Mouse (Mus musculus): ENCODE measurements around the gene Slc35d3. TPM values are rescaled to one million over a fixed set of nuclear protein-coding genes. Genes with fewer than 3 reads are reported as not detected.

The Slc35d3 gene
- polyA plus RNA-seq, 1 experiment: not detected

DNA sequence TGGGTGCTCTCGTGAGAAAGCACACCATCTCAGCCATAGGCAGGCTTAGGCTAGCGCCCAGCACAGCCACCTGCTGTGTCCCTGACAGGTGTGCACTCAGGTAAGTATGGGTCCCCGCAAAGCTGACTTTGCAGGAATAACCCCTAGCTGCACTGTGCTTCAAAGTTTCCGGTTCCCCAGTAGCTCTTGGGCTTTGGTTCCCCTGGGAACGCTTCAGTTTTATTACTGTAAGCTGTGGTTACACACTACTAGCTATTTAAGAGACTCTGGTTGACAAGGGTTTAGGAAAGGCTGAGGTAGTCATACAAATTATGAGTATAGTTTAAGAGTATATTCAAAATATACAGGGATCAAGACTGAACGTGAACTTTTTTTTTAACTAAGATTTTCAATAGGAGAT lies 1.5 kb upstream of the Slc35d3 start:
- H3K27ac ChIP-seq (replicated peaks; ENCODE audit: low read depth, low read length): no peak overlapping the region
- peaks cover 15% of the 10 kb centered on the region for H3K4me1 ChIP-seq (ENCODE audit: control insufficient read depth, insufficient read depth, insufficient read length, low read length)
- H3K4me3 ChIP-seq (ENCODE audit: insufficient read depth, low read depth, low read length): no peak overlapping the region

DNA sequence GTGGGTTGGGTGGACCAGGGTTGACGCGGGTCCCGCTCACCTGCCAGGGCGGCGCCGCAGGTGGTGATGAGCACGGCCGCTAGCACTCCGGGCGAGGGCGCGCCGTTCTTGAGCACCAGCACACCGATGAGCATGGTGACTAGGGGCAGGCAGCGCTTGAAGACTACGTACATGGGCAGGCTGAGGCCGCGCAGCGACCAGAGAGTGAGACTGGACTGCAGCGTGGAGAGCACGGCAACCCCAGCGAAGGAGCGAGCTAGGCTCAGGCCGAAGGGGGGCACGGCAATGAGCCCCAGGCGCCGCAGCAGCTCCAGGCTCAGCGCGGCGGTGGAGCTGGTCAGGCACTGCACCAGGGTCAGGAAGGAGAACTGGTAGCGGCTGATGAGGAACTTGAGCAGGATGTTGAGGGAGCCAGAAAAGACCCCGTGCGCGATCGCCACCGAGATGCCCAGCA lies 688 bp downstream of the Slc35d3 start:
- H3K27ac ChIP-seq (replicated peaks; ENCODE audit: low read depth, low read length): no peak overlapping the region
- H3K4me1 ChIP-seq (ENCODE audit: control insufficient read depth, insufficient read depth, insufficient read length, low read length): peaks cover 13% of the 10 kb centered on the region
- peak overlapping the region; percentile 51 for H3K4me3 ChIP-seq (ENCODE audit: insufficient read depth, low read depth, low read length)

DNA sequence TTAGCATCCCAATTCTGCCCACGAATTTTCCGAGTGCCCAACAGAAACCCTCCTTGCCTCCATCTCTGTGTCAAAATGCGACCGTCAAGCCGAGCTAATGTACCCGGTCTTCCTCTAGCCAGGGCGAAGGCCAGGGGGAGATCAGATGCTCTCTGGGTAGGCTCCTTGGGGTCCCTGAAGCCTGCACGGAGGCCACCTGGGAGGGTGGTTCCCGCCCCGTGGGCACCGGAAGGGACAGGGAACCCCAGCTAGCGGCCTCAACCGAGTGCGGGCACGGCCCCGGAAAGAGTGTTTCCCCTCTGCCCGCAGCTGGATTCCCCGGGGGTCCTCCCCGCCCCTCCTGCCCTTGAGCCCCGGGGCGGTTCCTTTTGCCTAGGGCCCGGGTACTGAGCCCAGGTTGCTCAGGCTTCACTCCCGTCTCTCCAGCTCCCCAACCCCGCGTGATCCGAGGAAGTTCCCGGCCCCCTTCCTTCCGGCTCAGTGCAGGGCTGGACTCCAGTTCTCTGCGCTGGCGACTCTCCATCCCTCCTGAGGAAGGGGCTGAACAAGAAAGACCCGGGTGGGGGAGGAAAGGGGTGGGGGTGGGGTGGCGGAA lies 1.4 kb downstream of the Slc35d3 start:
- Histone ChIP-seq H3K4me1 (ENCODE audit: control insufficient read depth, insufficient read depth, insufficient read length, low read length) (peaks cover 13% of the 10 kb centered on the region), H3K4me3 (ENCODE audit: insufficient read depth, low read depth, low read length) (peak overlapping the region; percentile 37), H3K27ac (replicated peaks; ENCODE audit: low read depth, low read length) (no peak overlapping the region)

DNA sequence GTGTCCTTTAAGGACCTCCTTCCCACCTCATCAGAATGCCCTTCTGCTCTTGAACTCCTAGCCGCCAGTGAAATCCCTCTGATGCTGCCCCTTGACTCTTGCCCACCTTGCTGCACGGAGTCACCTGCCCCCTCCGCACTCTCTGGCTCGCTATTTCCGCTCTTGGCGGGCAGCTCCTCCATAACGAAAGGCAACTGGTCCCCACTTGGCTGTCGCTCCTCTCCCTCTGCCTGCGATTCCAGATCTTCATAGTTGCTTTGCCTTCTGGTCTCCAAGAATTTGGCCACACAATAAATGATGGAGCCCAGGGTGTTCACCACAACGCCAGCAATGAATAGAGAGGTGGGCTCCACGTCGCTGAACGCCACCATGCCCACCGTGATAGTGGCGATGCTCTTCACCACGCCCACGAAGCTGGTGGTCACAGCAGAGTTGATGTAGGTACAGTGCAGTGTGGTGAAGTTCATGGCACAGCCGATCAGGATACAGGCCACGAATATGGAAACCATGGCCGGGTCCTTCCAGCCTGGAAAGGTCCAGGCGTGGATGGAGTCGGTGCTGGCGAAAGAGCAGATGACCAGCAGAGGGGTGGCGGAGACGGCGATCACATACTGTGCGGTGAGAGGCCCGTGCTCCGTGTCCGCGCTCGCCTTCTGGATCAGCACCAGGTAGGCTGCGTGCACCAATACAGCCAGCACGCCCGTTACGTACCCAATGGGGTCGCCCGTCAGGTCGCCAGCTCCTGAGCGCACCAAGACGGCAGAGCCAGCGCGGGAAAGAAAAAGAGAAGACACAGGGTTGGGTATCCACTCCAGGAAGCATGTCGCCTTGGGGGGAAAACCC lies 2.1 kb downstream of the Slc35d3 start:
- H3K4me1 ChIP-seq (ENCODE audit: control insufficient read depth, insufficient read depth, insufficient read length, low read length): peaks cover 13% of the 10 kb centered on the region
- peak overlapping the region; percentile 37 for H3K4me3 ChIP-seq (ENCODE audit: insufficient read depth, low read depth, low read length)
- H3K27ac ChIP-seq (replicated peaks; ENCODE audit: low read depth, low read length): no peak overlapping the region

DNA sequence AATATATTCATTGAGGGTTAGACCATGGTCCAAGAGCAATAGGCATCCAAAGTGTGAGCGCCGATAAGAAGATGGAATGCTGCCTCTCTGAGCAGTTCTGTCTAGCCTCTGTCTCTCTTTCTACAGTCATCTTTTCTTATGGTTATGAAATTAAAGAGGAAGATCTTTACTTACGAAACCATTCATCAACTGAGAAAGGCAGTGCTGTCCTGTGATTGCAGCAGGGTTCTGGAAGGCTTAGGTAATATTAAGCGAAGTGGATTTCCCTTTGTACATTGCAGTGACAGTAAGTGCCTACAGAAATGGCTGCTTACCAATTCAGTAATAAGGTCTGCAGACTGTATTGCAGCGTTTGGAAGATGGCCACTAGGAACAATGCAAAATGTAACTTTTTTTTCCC lies 11.4 kb downstream of the Slc35d3 start:
- Histone ChIP-seq H3K4me3 (ENCODE audit: insufficient read depth, low read depth, low read length) (no peak overlapping the region), H3K4me1 (ENCODE audit: control insufficient read depth, insufficient read depth, insufficient read length, low read length) (no peaks in the 10 kb centered on the region), H3K27ac (replicated peaks; ENCODE audit: low read depth, low read length) (no peak overlapping the region)

DNA sequence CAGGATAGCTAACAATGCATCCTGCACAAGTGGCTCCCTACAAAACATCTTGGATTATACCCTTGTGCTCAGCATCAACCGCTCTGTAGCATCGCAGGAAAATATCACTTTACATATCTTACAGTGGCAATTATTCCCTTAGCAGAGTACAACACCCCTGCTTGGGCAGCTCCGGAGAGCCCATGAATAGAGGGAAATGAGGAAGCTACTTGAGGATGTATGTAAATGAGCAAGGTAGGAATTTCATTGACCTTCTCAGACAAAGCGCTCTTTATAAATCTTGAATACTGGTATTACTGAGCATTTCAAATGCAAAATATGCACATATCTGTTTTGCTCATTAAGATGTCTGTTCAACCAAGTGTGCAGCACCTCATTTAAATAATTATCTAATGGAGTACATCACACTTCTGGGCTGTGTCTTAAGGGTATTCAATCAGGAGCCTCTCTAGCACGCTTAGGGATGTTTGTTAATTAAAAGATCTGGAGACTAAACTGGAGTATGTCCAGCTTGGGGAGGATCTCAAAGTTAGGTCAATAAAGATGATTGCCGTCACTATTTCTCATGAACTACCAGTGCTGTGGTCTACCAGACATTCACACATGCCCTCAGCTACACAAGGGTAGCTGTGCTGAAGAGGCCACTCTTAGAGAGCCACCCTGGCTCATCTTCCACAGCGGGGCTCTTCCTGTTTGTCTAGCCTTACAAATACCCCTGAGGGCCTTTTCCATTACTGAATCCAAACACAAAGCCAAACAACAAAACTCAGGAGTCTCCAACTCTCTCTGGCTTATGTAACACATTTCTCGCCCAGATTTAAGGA lies 15.2 kb downstream of the Slc35d3 start:
- no peaks in the 10 kb centered on the region for H3K4me1 ChIP-seq (ENCODE audit: control insufficient read depth, insufficient read depth, insufficient read length, low read length)
- no peak overlapping the region for H3K27ac ChIP-seq (replicated peaks; ENCODE audit: low read depth, low read length)
- H3K4me3 ChIP-seq (ENCODE audit: insufficient read depth, low read depth, low read length): no peak overlapping the region

DNA sequence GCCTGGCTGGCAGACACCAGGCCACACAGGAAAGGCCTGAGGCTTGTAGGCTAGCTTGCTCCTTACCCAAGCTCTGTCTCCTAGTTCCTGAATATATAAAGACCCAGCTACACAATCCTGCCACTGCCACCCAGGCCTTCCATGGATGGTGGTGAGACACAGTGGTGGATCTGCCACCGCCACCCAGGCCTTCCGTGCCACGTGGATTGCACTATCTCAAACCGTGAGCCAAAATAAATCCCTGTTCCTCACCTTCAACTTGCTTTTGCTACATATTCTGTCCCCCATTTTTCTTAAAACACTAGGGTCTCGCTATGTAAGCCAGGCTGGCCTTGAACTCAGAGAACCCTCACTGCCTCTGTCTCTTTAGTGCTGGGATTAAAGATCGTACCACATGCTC lies 17.0 kb downstream of the Slc35d3 start:
- H3K27ac ChIP-seq (replicated peaks; ENCODE audit: low read depth, low read length): no peak overlapping the region
- H3K4me1 ChIP-seq (ENCODE audit: control insufficient read depth, insufficient read depth, insufficient read length, low read length): no peaks in the 10 kb centered on the region
- H3K4me3 ChIP-seq (ENCODE audit: insufficient read depth, low read depth, low read length): no peak overlapping the region

DNA sequence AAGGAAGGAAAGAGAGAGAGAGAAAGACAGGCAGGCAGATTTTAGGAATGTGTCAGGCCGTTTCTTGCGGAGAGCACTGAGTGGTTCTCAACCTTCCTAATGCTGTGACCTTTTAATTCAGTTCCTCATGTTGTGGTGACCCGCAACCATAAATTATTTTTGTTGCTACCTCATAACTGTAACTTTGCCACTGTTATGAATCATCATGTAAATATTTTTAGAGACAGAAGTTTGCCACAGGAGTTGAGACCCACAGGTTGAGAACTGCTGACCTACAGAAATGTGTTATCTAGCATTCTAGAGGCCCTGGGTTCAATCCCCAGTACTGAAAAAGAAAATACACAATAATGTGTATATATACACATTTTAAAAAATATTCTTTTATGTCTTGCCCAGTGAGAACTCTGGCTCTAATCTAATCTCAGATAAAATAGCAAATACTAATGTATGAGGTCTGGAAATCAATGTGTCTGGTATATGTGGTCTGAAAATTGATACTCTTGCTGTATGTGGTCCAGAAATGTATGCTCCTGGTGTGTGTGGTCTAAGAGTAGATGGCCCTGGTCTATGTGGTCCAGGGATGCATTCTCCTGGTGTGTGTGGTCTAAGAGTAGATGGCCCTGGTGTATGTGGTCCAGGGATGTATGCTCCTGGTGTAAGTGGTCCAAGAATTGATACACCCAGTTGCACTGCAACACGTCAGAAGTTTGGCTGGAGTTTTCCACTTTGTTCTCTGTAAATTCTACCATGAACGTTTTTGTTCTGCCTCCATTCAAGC lies 20.0 kb downstream of the Slc35d3 start:
- Histone ChIP-seq H3K4me3 (ENCODE audit: insufficient read depth, low read depth, low read length) (no peak overlapping the region), H3K27ac (replicated peaks; ENCODE audit: low read depth, low read length) (no peak overlapping the region), H3K4me1 (ENCODE audit: control insufficient read depth, insufficient read depth, insufficient read length, low read length) (no peaks in the 10 kb centered on the region)

DNA sequence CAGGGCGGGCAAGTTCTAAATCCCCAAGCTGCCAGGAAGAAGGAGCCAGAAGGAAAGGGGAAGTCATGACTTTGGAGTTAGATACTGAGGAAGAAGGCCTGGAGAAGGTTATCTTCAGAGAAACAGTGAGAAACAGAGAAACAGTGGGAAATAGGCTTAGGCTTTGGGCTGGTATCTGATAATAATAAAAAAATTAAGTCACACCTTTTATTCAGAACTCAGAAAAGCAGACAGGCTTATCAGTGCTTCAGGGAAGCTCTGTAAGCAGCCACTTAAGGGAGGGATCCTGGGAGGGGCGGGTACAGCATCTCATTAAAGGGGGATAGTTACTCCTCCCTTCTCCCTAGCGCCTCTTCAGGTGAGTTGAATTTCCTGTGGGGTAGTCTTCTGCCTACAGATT lies 30.3 kb downstream of the Slc35d3 start:
- H3K27ac ChIP-seq (replicated peaks; ENCODE audit: low read depth, low read length): no peak overlapping the region
- no peak overlapping the region for H3K4me3 ChIP-seq (ENCODE audit: insufficient read depth, low read depth, low read length)
- H3K4me1 ChIP-seq (ENCODE audit: control insufficient read depth, insufficient read depth, insufficient read length, low read length): no peaks in the 10 kb centered on the region

DNA sequence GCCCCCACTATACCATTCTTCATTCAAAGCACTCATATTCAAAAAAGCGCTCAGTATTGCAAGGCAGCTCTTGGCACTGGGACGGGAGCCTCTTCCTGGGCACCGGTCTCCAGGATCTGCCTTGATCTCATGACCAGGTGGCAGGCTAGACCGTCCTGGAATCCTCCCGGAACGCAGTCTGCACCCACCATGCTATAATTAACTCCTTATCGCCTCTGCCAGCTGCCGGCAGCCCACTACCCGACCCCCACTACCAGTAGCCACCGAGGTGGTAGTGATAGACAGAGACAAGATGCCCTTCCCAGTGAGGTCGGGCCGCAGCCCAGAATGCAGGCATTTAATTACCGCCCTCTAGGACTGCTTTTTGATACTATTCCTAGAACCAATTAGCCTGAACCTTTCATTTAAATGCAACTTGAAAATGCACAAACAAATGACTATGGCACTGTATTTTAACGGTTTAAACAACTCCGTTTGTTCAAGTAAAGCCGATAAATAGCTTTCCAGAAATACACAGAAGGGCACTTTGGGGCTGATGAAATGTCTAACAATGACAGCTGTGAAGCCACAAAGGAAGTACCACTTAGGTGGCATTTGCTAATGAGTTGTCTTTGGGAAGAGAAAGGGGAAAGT lies 32.4 kb downstream of the Slc35d3 start:
- Histone ChIP-seq H3K4me3 (ENCODE audit: insufficient read depth, low read depth, low read length) (no peak overlapping the region), H3K27ac (replicated peaks; ENCODE audit: low read depth, low read length) (no peak overlapping the region), H3K4me1 (ENCODE audit: control insufficient read depth, insufficient read depth, insufficient read length, low read length) (no peaks in the 10 kb centered on the region)

DNA sequence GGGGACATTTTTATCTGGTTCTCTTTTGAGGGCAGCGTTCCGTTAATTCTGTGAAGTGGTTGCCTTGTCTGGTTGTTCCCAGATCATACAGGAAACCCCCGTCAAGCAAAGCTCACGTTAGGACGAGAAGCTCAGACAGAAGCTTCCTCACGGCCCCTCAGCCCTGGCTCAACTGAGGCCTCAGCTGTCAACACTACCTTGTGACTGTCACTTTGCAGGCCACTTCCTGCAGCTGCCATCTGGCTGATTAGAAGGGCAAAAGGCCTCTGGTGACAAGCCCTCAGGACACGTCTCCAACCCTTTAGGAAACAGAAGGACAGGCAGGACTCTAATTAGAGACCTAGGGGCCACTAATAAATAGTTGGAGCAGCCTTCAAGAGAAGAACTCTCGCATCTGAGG lies 35.9 kb downstream of the Slc35d3 start:
- no peak overlapping the region for H3K4me3 ChIP-seq (ENCODE audit: insufficient read depth, low read depth, low read length)
- H3K4me1 ChIP-seq (ENCODE audit: control insufficient read depth, insufficient read depth, insufficient read length, low read length): no peaks in the 10 kb centered on the region
- H3K27ac ChIP-seq (replicated peaks; ENCODE audit: low read depth, low read length): no peak overlapping the region

DNA sequence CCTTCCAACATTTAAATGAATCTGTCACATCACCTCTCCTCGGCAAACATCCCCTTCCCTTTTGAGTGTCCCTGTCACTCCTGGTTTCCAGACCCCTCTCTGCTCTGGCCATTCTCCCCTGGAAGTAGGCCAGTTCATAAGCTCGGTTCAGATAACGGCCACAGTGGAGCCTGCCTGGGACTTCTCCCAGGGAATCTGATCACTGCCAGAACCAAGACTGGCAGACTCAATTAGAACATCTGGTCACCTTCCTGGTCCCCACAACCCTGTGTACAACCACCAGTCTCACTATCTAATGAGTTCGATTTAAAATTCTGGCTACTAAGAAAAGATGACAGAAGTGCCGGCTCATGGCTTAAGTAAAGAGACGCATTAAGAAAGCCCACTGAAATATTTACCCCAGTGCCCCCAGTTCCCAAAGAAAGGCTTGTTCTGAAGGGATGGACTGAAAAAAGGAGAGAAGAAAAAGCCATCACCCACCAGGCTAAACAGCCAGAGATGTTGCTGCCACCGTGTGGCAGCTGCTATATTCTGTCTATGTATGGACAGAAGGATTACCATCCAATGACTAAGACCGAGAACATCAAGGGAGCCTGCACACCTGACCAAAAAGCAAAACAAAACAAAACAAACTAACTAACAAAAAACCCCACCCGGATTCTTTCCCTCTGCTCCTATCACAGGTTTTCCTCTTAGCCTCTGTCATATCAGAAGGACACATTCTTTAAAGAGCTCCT lies 39.7 kb downstream of the Slc35d3 start:
- no peak overlapping the region for H3K27ac ChIP-seq (replicated peaks; ENCODE audit: low read depth, low read length)
- no peaks in the 10 kb centered on the region for H3K4me1 ChIP-seq (ENCODE audit: control insufficient read depth, insufficient read depth, insufficient read length, low read length)
- H3K4me3 ChIP-seq (ENCODE audit: insufficient read depth, low read depth, low read length): no peak overlapping the region

DNA sequence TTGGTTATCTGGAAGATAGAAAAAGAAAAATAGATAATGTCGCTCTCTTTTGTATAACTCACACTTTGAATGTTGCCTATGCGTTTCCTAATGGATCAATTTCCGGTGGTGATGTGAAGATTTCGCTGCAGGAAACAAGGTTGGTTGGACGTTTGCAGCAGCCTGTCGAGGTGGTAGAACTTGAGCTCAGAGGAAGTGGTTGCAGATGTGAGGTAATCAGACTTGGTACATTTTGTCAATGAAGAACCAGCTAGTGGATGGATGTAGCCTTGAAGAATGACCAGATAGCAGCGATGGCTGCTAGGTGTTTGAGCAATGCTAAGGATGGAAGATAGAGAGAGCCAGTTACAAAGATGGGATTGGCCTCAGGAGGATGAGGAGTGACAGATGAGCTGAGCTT lies 46.5 kb downstream of the Slc35d3 start:
- no peaks in the 10 kb centered on the region for H3K4me1 ChIP-seq (ENCODE audit: control insufficient read depth, insufficient read depth, insufficient read length, low read length)
- no peak overlapping the region for H3K4me3 ChIP-seq (ENCODE audit: insufficient read depth, low read depth, low read length)
- no peak overlapping the region for H3K27ac ChIP-seq (replicated peaks; ENCODE audit: low read depth, low read length)

DNA sequence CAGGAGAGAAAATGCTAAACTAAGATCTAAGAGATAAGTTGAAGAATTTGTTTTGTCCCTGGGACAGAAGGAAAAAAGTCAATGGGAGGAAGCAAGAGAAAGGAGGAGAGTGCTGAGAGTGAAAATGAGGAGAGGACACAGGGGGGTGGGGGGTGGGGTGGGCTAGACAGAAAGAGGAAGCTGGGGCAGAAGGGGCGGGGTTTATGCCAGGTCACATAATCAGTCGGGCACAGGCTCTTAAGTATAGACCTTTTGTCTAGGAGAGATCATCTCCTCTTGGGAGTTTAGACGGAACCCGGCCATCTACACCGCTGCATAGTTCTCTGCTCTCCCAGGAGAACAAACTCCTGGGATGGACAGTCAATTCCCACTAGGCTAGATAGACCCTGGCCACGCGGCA lies 48.3 kb downstream of the Slc35d3 start:
- no peak overlapping the region for H3K27ac ChIP-seq (replicated peaks; ENCODE audit: low read depth, low read length)
- H3K4me1 ChIP-seq (ENCODE audit: control insufficient read depth, insufficient read depth, insufficient read length, low read length): no peaks in the 10 kb centered on the region
- no peak overlapping the region for H3K4me3 ChIP-seq (ENCODE audit: insufficient read depth, low read depth, low read length)
